Mouse (Mus musculus) forebrain, embryonic 10.5 days (tissue): Measurements from ENCODE around the gene Ube2j1. TPM values are rescaled to one million over a fixed set of nuclear protein-coding genes. Genes with fewer than 3 reads are reported as not detected.
A peak's percentile ranks its signal among the peaks of the same experiment; 100 is the strongest.

Experiments
- DNase-seq: peaks from one replicate; pipeline ENCODE4 v3.0.0-alpha.2; 2017; ENCODE audit warnings: low spot score; ENCODE audit errors: extremely low spot score
- H3K27ac ChIP-seq: fragments of 300-500 bp; sonication (generic); 2 replicates; pipeline ENCODE4 v1.5.1; 2016; ENCODE audit warnings: mild to moderate bottlenecking
- H3K27me3 ChIP-seq: fragments of 300-500 bp; sonication (generic); 2 replicates; pipeline ENCODE4 v1.6.1; 2016; ENCODE audit warnings: mild to moderate bottlenecking; ENCODE audit not compliant: poor library complexity, severe bottlenecking
- H3K36me3 ChIP-seq: fragments of 300-500 bp; sonication (generic); replicated peaks from 2 replicates; pipeline ENCODE4 v1.6.1; 2016; ENCODE audit warnings: mild to moderate bottlenecking, moderate library complexity
- H3K4me1 ChIP-seq: fragments of 300-500 bp; sonication (generic); 2 replicates; pipeline ENCODE4 v1.6.1; 2016
- H3K4me3 ChIP-seq: fragments of 300-500 bp; sonication (generic); 2 replicates; pipeline ENCODE4 v1.5.1; 2016; ENCODE audit warnings: mild to moderate bottlenecking, moderate library complexity
- H3K9me3 ChIP-seq: fragments of 300-500 bp; sonication (generic); 2 replicates; pipeline ENCODE4 v1.6.1; 2016; ENCODE audit warnings: mild to moderate bottlenecking, moderate library complexity
- WGBS: fragments of 180-500 bp; shearing (Covaris S2); methylation state at CpG from one replicate; pipeline ENCODE4 v1.1.7; 2016; 5-methylcytosine and 5-hydroxymethylcytosine counted together
- polyA plus RNA-seq: library from polyadenylated mRNA; unstranded; fragments of >200 nt; fragmentation: Nextera tagmentation; extraction: Ambion mirVana; gene quantifications from 2 replicates; pipeline ENCODE4 v1.2.1, GENCODE M21; 2016

The Ube2j1 gene
- polyA plus RNA-seq, 1 experiment from 2014 or later, result 46.8 TPM

- DNase-seq, result no peak
- WGBS, result 64% methylated on average over 14 of the region's 14 CpGs
- Histone ChIP-seq H3K36me3 (no peaks in the 10 kb centered on the region), H3K27me3 (no peaks in the 10 kb centered on the region), H3K9me3 (no peaks in the 10 kb centered on the region), H3K4me3 (no peak overlapping the region), H3K4me1 (peaks cover 12% of the 10 kb centered on the region; the same call in 1 of the 2 replicates), H3K27ac (no peak overlapping the region)
Measured at GRCm38 (mm10) chr4:33066223-33066960, 35.2 kb downstream of the Ube2j1 start.

- Histone ChIP-seq H3K27me3 (no peaks in the 10 kb centered on the region), H3K9me3 (no peaks in the 10 kb centered on the region), H3K36me3 (no peaks in the 10 kb centered on the region), H3K4me1 (peaks cover 9% of the 10 kb centered on the region; the same call in 1 of the 2 replicates), H3K4me3 (no peak overlapping the region), H3K27ac (no peak overlapping the region)
- DNase-seq, result no peak
- WGBS, result 85% methylated on average over 3 of the region's 3 CpGs
Measured at GRCm38 (mm10) chr4:33067331-33067730, 36.1 kb downstream of the Ube2j1 start.

- Histone ChIP-seq H3K36me3 (no peaks in the 10 kb centered on the region), H3K27ac (no peak overlapping the region), H3K9me3 (no peaks in the 10 kb centered on the region), H3K4me3 (no peak overlapping the region), H3K4me1 (peaks cover 13% of the 10 kb centered on the region), H3K27me3 (no peaks in the 10 kb centered on the region)
- 95% methylated on average over 6 of the region's 6 CpGs for WGBS
- DNase-seq, result no peak
Measured at GRCm38 (mm10) chr4:33067826-33068225, 36.6 kb downstream of the Ube2j1 start.

- Histone ChIP-seq H3K4me3 (no peak overlapping the region), H3K27me3 (no peaks in the 10 kb centered on the region), H3K36me3 (no peaks in the 10 kb centered on the region), H3K4me1 (peaks cover 19% of the 10 kb centered on the region), H3K27ac (no peak overlapping the region), H3K9me3 (no peaks in the 10 kb centered on the region)
- DNase-seq, result no peak
- WGBS, result 84% methylated on average over 6 of the region's 6 CpGs
Measured at GRCm38 (mm10) chr4:33068894-33069293, 37.7 kb downstream of the Ube2j1 start.

GRCm38 (mm10) chr4:33070326-33070725 is 39.1 kb downstream of the Ube2j1 start:
- no peak for DNase-seq
- no peaks in the 10 kb centered on the region for H3K36me3 ChIP-seq
- no peaks in the 10 kb centered on the region for H3K27me3 ChIP-seq
- H3K4me1 ChIP-seq, result peaks cover 19% of the 10 kb centered on the region
- no peak overlapping the region for H3K27ac ChIP-seq
- no peaks in the 10 kb centered on the region for H3K9me3 ChIP-seq
- 90% methylated on average over 6 of the region's 6 CpGs for WGBS
- H3K4me3 ChIP-seq, result no peak overlapping the region

GRCm38 (mm10) chr4:33071337-33071736 is 40.1 kb downstream of the Ube2j1 start:
- H3K4me3 ChIP-seq, result no peak overlapping the region
- H3K27ac ChIP-seq, result no peak overlapping the region
- 88% methylated on average over 6 of the region's 6 CpGs for WGBS
- H3K36me3 ChIP-seq, result no peaks in the 10 kb centered on the region
- DNase-seq, result no peak
- peaks cover 15% of the 10 kb centered on the region for H3K4me1 ChIP-seq
- H3K9me3 ChIP-seq, result no peaks in the 10 kb centered on the region
- no peaks in the 10 kb centered on the region for H3K27me3 ChIP-seq

GRCm38 (mm10) chr4:33072526-33073161 is 41.4 kb downstream of the Ube2j1 start:
- peak overlapping the region; percentile 45; the same call in 1 of the 2 replicates for H3K27ac ChIP-seq
- WGBS, result 58% methylated on average over 11 of the region's 11 CpGs
- DNase-seq, result no peak

GRCm38 (mm10) chr4:33074406-33074805 is 43.2 kb downstream of the Ube2j1 start:
- no peaks in the 10 kb centered on the region for H3K36me3 ChIP-seq
- no peak for DNase-seq
- 90% methylated on average over 4 of the region's 4 CpGs for WGBS
- no peaks in the 10 kb centered on the region for H3K9me3 ChIP-seq
- H3K27ac ChIP-seq, result no peak overlapping the region
- H3K4me1 ChIP-seq, result peaks cover 13% of the 10 kb centered on the region
- no peak overlapping the region for H3K4me3 ChIP-seq
- no peaks in the 10 kb centered on the region for H3K27me3 ChIP-seq

More at GRCm38 (mm10) chr4:33072526-33073161, 41.4 kb downstream of the Ube2j1 start:
- no peaks in the 10 kb centered on the region for H3K36me3 ChIP-seq
- H3K27me3 ChIP-seq, result no peaks in the 10 kb centered on the region
- H3K9me3 ChIP-seq, result no peaks in the 10 kb centered on the region
- H3K4me1 ChIP-seq, result peaks cover 13% of the 10 kb centered on the region
- H3K4me3 ChIP-seq, result no peak overlapping the region

GRCm38 (mm10) chr4:33074851-33075250 is 43.6 kb downstream of the Ube2j1 start:
- WGBS, result 82% methylated on average over 5 of the region's 5 CpGs
- no peak for DNase-seq
- Histone ChIP-seq H3K4me1 (peaks cover 13% of the 10 kb centered on the region), H3K27ac (no peak overlapping the region), H3K36me3 (no peaks in the 10 kb centered on the region), H3K9me3 (no peaks in the 10 kb centered on the region), H3K27me3 (no peaks in the 10 kb centered on the region), H3K4me3 (no peak overlapping the region)

- Histone ChIP-seq H3K9me3 (no peaks in the 10 kb centered on the region), H3K27ac (no peak overlapping the region), H3K4me1 (peaks cover 13% of the 10 kb centered on the region), H3K4me3 (no peak overlapping the region), H3K36me3 (no peaks in the 10 kb centered on the region), H3K27me3 (no peaks in the 10 kb centered on the region)
- WGBS, result 87% methylated on average over 5 of the region's 5 CpGs
- DNase-seq, result no peak
Measured at GRCm38 (mm10) chr4:33075776-33076524, 44.7 kb downstream of the Ube2j1 start.

GRCm38 (mm10) chr4:33077161-33077560 is 45.9 kb downstream of the Ube2j1 start:
- no peak overlapping the region for H3K4me3 ChIP-seq
- no peaks in the 10 kb centered on the region for H3K27me3 ChIP-seq
- H3K36me3 ChIP-seq, result no peaks in the 10 kb centered on the region
- H3K27ac ChIP-seq, result no peak overlapping the region
- WGBS, result 87% methylated on average over 11 of the region's 11 CpGs
- peaks cover 13% of the 10 kb centered on the region for H3K4me1 ChIP-seq
- DNase-seq, result no peak
- H3K9me3 ChIP-seq, result no peaks in the 10 kb centered on the region

GRCm38 (mm10) chr4:33077724-33078123 is 46.5 kb downstream of the Ube2j1 start:
- Histone ChIP-seq H3K36me3 (no peaks in the 10 kb centered on the region), H3K9me3 (no peaks in the 10 kb centered on the region), H3K4me3 (no peak overlapping the region), H3K27me3 (no peaks in the 10 kb centered on the region), H3K4me1 (peaks cover 9% of the 10 kb centered on the region), H3K27ac (no peak overlapping the region)
- WGBS, result 82% methylated on average over 8 of the region's 8 CpGs
- DNase-seq, result no peak

GRCm38 (mm10) chr4:33078492-33078891 is 47.3 kb downstream of the Ube2j1 start:
- DNase-seq, result no peak
- Histone ChIP-seq H3K36me3 (no peaks in the 10 kb centered on the region), H3K27me3 (no peaks in the 10 kb centered on the region), H3K4me1 (peaks cover 3% of the 10 kb centered on the region; the same call in 1 of the 2 replicates), H3K4me3 (no peak overlapping the region), H3K9me3 (no peaks in the 10 kb centered on the region), H3K27ac (no peak overlapping the region)
- WGBS, result 89% methylated on average over 3 of the region's 3 CpGs
